Mouse (Mus musculus) midbrain, embryonic 11.5 days (tissue): ENCODE results near the gene Psenen. TPM values are rescaled to one million over a fixed set of nuclear protein-coding genes. Genes with fewer than 3 reads are reported as not detected.

Experiments
- ATAC-seq: fragments of 200-750 bp; cut with Nextera tagmentation; 2 replicates; pipeline ENCODE4 v1.8.0; 2017; ENCODE audit warnings: moderate TSS enrichment, moderate library complexity; ENCODE audit not compliant: low FRiP score
- DNase-seq: peaks from one replicate; pipeline ENCODE4 v3.0.0; 2015; ENCODE audit warnings: low spot score; ENCODE audit errors: missing footprints
- H3K27ac ChIP-seq: fragments of 300-500 bp; sonication (generic); 2 replicates; pipeline ENCODE4 v1.5.1; 2014; ENCODE audit warnings: low read depth, low read length
- H3K27me3 ChIP-seq: fragments of 300-500 bp; sonication (generic); 2 replicates; pipeline ENCODE4 v1.6.1; 2014; ENCODE audit warnings: mild to moderate bottlenecking, low read length, moderate library complexity, mixed read lengths; ENCODE audit not compliant: control insufficient read depth, insufficient read depth
- H3K36me3 ChIP-seq: fragments of 300-500 bp; sonication (generic); 2 replicates; pipeline ENCODE4 v1.6.1; 2014; ENCODE audit warnings: mild to moderate bottlenecking, low read length, moderate library complexity, mixed read lengths; ENCODE audit not compliant: control insufficient read depth, insufficient read depth
- H3K4me1 ChIP-seq: fragments of 300-500 bp; sonication (generic); 2 replicates; pipeline ENCODE4 v1.6.1; 2014; ENCODE audit warnings: low read length; ENCODE audit not compliant: control insufficient read depth, insufficient read depth
- H3K4me2 ChIP-seq: fragments of 300-500 bp; sonication (generic); 2 replicates; pipeline ENCODE4 v1.6.1; 2014; ENCODE audit warnings: mild to moderate bottlenecking, moderate library complexity
- H3K4me3 ChIP-seq: fragments of 300-500 bp; sonication (generic); 2 replicates; pipeline ENCODE4 v1.5.1; 2014; ENCODE audit warnings: low read depth, low read length
- H3K9ac ChIP-seq: fragments of 300-500 bp; sonication (generic); 2 replicates; pipeline ENCODE4 v1.6.1; 2014; ENCODE audit warnings: low read length
- H3K9me3 ChIP-seq: fragments of 300-500 bp; sonication (generic); 2 replicates; pipeline ENCODE4 v1.6.1; 2016; ENCODE audit warnings: low read length; ENCODE audit not compliant: control insufficient read depth
- WGBS: fragments of 180-500 bp; shearing (Covaris S2); extraction: QIAGEN DNeasy Blood & Tissue Kit; methylation state at CpG from one replicate; pipeline ENCODE4 v1.1.7; 2014; 5-methylcytosine and 5-hydroxymethylcytosine counted together
- polyA plus RNA-seq: library from polyadenylated mRNA; unstranded; fragments of >200 nt; fragmentation: Nextera tagmentation; extraction: Ambion mirVana; gene quantifications from 2 replicates; pipeline ENCODE4 v1.2.1, GENCODE M21; 2014

The Psenen gene
- polyA plus RNA-seq, 1 experiment from 2014 or later = 110 TPM

DNA sequence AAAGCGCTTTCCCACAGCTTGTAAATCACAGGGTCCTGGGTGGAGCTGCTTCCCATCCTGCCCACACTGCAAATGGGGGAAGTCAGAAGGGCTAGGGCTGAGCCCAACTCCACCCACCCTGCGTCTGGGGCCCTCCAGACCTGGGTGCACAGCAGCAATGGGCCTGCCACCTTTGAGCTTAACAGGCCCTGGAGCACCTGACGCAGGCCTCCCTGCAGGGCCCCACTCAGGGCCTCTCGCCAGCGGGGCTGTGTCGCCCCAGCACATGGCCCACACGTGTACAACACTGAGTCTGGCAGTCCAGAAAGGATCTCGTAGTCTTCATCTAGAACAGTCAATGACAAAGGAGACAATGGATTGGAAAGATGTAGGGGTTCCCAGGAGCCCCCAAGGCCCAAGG, 16.5 kb upstream of the Psenen start:
- WGBS = 95% methylated on average over 8 of the region's 8 CpGs
- H3K4me3 ChIP-seq = no peak overlapping the region
- H3K9ac ChIP-seq = no peak overlapping the region
- H3K27me3 ChIP-seq = no peaks in the 10 kb centered on the region
- no peaks in the 10 kb centered on the region for H3K4me1 ChIP-seq
- DNase-seq (peak; percentile 51), ATAC-seq (no peak)
- no peak overlapping the region for H3K27ac ChIP-seq
- H3K9me3 ChIP-seq = no peaks in the 10 kb centered on the region
- H3K36me3 ChIP-seq = peaks cover 58% of the 10 kb centered on the region
- H3K4me2 ChIP-seq = no peak overlapping the region

- Histone ChIP-seq H3K27ac (no peak overlapping the region), H3K4me2 (no peak overlapping the region), H3K9ac (no peak overlapping the region), H3K36me3 (peaks cover 69% of the 10 kb centered on the region), H3K4me3 (no peak overlapping the region), H3K27me3 (no peaks in the 10 kb centered on the region), H3K9me3 (no peaks in the 10 kb centered on the region), H3K4me1 (no peaks in the 10 kb centered on the region)
- 87% methylated on average over 2 of the region's 2 CpGs for WGBS
- DNase-seq = no peak
- ATAC-seq = no peak
Measured at GRCm38 (mm10) chr7:30572969-30573368, 9.5 kb upstream of the Psenen start.

- Histone ChIP-seq H3K27ac (no peak overlapping the region), H3K4me3 (no peak overlapping the region), H3K9me3 (no peaks in the 10 kb centered on the region), H3K9ac (no peak overlapping the region), H3K36me3 (peaks cover 67% of the 10 kb centered on the region), H3K4me2 (no peak overlapping the region), H3K27me3 (no peaks in the 10 kb centered on the region), H3K4me1 (no peaks in the 10 kb centered on the region)
- 87% methylated on average over 5 of the region's 5 CpGs for WGBS
- DNase-seq (no peak), ATAC-seq (no peak)
Measured at GRCm38 (mm10) chr7:30572389-30572788, 9.0 kb upstream of the Psenen start.

DNA sequence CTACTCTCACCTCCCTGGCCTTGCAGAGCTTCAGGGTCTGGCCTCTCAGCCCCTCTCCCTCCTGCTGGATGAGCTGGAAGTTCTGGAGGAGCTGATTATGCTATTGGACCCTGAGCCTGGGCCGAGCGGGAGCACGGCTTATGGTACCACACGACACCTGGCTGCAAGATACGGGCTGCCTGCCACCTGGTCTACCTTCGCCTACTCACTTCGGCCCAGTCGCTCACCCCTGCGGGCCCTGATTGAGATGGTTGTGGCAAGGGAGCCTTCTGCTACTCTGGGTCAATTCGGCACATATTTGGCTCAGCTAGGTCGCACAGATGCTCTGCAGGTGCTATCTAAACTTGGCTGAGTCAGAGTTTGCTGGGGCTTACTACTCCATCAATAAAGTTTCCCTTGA, 4.1 kb upstream of the Psenen start:
- H3K4me3 ChIP-seq = no peak overlapping the region
- ATAC-seq (no peak), DNase-seq (no peak)
- H3K4me2 ChIP-seq = no peak overlapping the region
- H3K9ac ChIP-seq = no peak overlapping the region
- no peak overlapping the region for H3K27ac ChIP-seq
- 91% methylated on average over 11 of the region's 11 CpGs for WGBS
- H3K36me3 ChIP-seq = peaks cover 33% of the 10 kb centered on the region
- no peaks in the 10 kb centered on the region for H3K9me3 ChIP-seq
- H3K27me3 ChIP-seq = no peaks in the 10 kb centered on the region
- H3K4me1 ChIP-seq = peaks cover 5% of the 10 kb centered on the region

GRCm38 (mm10) chr7:30566033-30566432, 2.6 kb upstream of the Psenen start:
- H3K9me3 ChIP-seq = no peaks in the 10 kb centered on the region
- no peak overlapping the region for H3K9ac ChIP-seq
- no peak overlapping the region for H3K27ac ChIP-seq
- H3K4me1 ChIP-seq = peaks cover 8% of the 10 kb centered on the region
- 91% methylated on average over 9 of the region's 9 CpGs for WGBS
- H3K4me2 ChIP-seq = no peak overlapping the region
- no peak overlapping the region for H3K4me3 ChIP-seq
- peaks cover 29% of the 10 kb centered on the region for H3K36me3 ChIP-seq
- H3K27me3 ChIP-seq = no peaks in the 10 kb centered on the region
- no peak for ATAC-seq
- DNase-seq = no peak

- ATAC-seq (no peak), DNase-seq (no peak)
- Histone ChIP-seq H3K36me3 (peaks cover 23% of the 10 kb centered on the region), H3K9ac (no peak within 1 kb of the TSS), H3K4me3 (no peak within 1 kb of the TSS), H3K9me3 (no peaks in the 10 kb centered on the region), H3K27ac (no peak within 1 kb of the TSS), H3K4me1 (peaks cover 8% of the 10 kb centered on the region), H3K27me3 (no peaks in the 10 kb centered on the region), H3K4me2 (no peak within 1 kb of the TSS)
- WGBS = 95% methylated on average over 12 of the region's 12 CpGs
Measured at GRCm38 (mm10) chr7:30564970-30565571, 1.6 kb upstream of the Psenen start, which contains the start of gene Igflr1. Igflr1 (plus strand) TSS chr7:30565427.

GRCm38 (mm10) chr7:30563906-30564280, 466 bp upstream of the Psenen start:
- H3K27me3 ChIP-seq = no peaks in the 10 kb centered on the region
- H3K4me3 ChIP-seq = peak overlapping the region; percentile 87
- H3K4me1 ChIP-seq = peaks cover 13% of the 10 kb centered on the region
- H3K36me3 ChIP-seq = peaks cover 12% of the 10 kb centered on the region
- peak overlapping the region; percentile 75 for H3K4me2 ChIP-seq
- no peak overlapping the region for H3K27ac ChIP-seq
- no peaks in the 10 kb centered on the region for H3K9me3 ChIP-seq
- 26% methylated on average over 6 of the region's 6 CpGs for WGBS
- peak overlapping the region; percentile 89 for H3K9ac ChIP-seq
- DNase-seq (no peak), ATAC-seq (no peak; the same call in 1 of the 2 replicates)

- Histone ChIP-seq H3K27ac (peak overlapping the region; percentile 14; the same call in 1 of the 2 replicates), H3K9me3 (no peaks in the 10 kb centered on the region), H3K4me2 (peak overlapping the region; percentile 75), H3K27me3 (no peaks in the 10 kb centered on the region), H3K4me3 (peak overlapping the region; percentile 87), H3K9ac (peak overlapping the region; percentile 71), H3K36me3 (peaks cover 7% of the 10 kb centered on the region; the same call in 1 of the 2 replicates), H3K4me1 (peaks cover 17% of the 10 kb centered on the region)
- WGBS = 3% methylated on average over 27 of the region's 27 CpGs
- DNase-seq (peak; percentile 87), ATAC-seq (peak; percentile 3; the same call in 1 of the 2 replicates)
Measured at GRCm38 (mm10) chr7:30562526-30563116, 806 bp downstream of the Psenen start.

- no peak overlapping the region; the same call in 1 of the 2 replicates for H3K4me2 ChIP-seq
- ATAC-seq = no peak
- H3K27ac ChIP-seq = no peak overlapping the region
- H3K4me1 ChIP-seq = peaks cover 17% of the 10 kb centered on the region
- 70% methylated on average over 2 of the region's 2 CpGs for WGBS
- H3K4me3 ChIP-seq = no peak overlapping the region
- H3K9me3 ChIP-seq = no peaks in the 10 kb centered on the region
- no peaks in the 10 kb centered on the region for H3K27me3 ChIP-seq
- peaks cover 12% of the 10 kb centered on the region; the same call in 1 of the 2 replicates for H3K36me3 ChIP-seq
- no peak for DNase-seq
- H3K9ac ChIP-seq = peak overlapping the region; percentile 36; the same call in 1 of the 2 replicates
Measured at GRCm38 (mm10) chr7:30560296-30560695, 3.1 kb downstream of the Psenen start.
